Mouse (Mus musculus) C2C12 (cell line): ENCODE data around the gene Bend3. TPM values are rescaled to one million over a fixed set of nuclear protein-coding genes. Genes with fewer than 3 reads are reported as not detected.

Source experiments
- H3K27me3 ChIP-seq: one replicate; pipeline ENCODE4 v1.6.1; 2011; ENCODE audit not compliant: control insufficient read depth, insufficient read depth, insufficient read length
- H3K36me3 ChIP-seq: one replicate; pipeline ENCODE4 v1.6.1; 2011; ENCODE audit not compliant: control insufficient read depth, insufficient read depth
- H3K4me3 ChIP-seq: one replicate; pipeline ENCODE4 v1.5.1; 2011; ENCODE audit warnings: mild to moderate bottlenecking, control low read depth; ENCODE audit not compliant: poor library complexity, insufficient read depth, severe bottlenecking
- H3K79me2 ChIP-seq: one replicate; pipeline ENCODE4 v1.6.1; 2011; ENCODE audit not compliant: control insufficient read depth, insufficient read depth
- H3K79me3 ChIP-seq: one replicate; pipeline ENCODE4 v1.6.1; 2011; ENCODE audit warnings: low read depth, control low read depth
- H3ac ChIP-seq: one replicate; pipeline ENCODE3; 2011; ENCODE audit warnings: low read depth; ENCODE audit not compliant: control insufficient read depth, insufficient read length
- CEBPB ChIP-seq: IDR thresholded peaks from one replicate; pipeline ENCODE4 v1.6.1; 2011; ENCODE audit warnings: low read depth, mild to moderate bottlenecking, control low read depth, moderate library complexity
- CTCF ChIP-seq: IDR thresholded peaks from one replicate; pipeline ENCODE4 v1.5.1; 2011; ENCODE audit not compliant: control insufficient read depth, insufficient read depth, insufficient read length
- FOSL1 ChIP-seq: IDR thresholded peaks from one replicate; pipeline ENCODE4 v1.8.0; 2011; ENCODE audit warnings: mild to moderate bottlenecking, low read length; ENCODE audit not compliant: poor library complexity, insufficient read depth, severe bottlenecking
- MAX ChIP-seq: IDR thresholded peaks from one replicate; pipeline ENCODE4 v1.6.1; 2011; ENCODE audit warnings: mild to moderate bottlenecking, control low read depth
- MYOD1 ChIP-seq: IDR thresholded peaks from one replicate; pipeline ENCODE4 v1.6.1; 2011; ENCODE audit warnings: low read depth; ENCODE audit not compliant: control insufficient read depth, insufficient read length
- MYOG ChIP-seq: IDR thresholded peaks from one replicate; pipeline ENCODE4 v1.6.1; 2011; ENCODE audit not compliant: control insufficient read depth, insufficient read length; ENCODE audit errors: extremely low read depth
- USF1 ChIP-seq: IDR thresholded peaks from one replicate; pipeline ENCODE4 v1.6.1; 2011; ENCODE audit warnings: low read depth, mild to moderate bottlenecking, control low read depth, moderate library complexity
- polyA plus RNA-seq: library from polyadenylated mRNA; unstranded; fragments of >200 nt; fragmentation: generic; extraction: Trizol; gene quantifications from one replicate; pipeline ENCODE4 v1.2.1, GENCODE M21; 2012; ENCODE audit warnings: missing spikeins

Gene Bend3
- polyA plus RNA-seq, 1 experiment: 7.0 TPM

DNA sequence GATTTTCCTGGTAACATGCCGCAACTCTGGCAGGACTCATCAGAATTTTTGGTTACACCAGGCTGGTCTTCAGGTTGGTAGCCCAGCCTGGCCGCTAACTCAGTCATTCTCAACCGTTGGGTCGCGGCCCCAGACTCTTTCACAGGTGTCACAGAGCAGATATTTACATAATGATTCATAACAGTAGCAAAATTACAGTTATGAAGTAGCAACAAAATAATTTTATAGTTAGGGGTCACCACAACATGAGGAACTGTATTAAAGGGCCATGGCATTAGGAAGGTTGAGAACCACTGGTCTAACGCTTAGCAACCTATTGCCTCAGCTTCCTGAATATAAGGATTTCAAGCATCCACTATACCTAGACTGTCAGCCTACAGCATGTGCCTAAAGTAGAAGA, 10.3 kb upstream of the Bend3 start:
- no peaks in the 10 kb centered on the region for H3K27me3 ChIP-seq
- no peak overlapping the region for H3ac ChIP-seq
- no peaks in the 10 kb centered on the region for H3K79me3 ChIP-seq
- H3K79me2 ChIP-seq: no peaks in the 10 kb centered on the region
- TF ChIP-seq FOSL1: no peak
- TF ChIP-seq USF1: no peak
- no peak for TF ChIP-seq CTCF
- TF ChIP-seq MYOG: no peak
- TF ChIP-seq MYOD1: no peak
- no peak for TF ChIP-seq CEBPB
- TF ChIP-seq MAX: no peak
- H3K4me3 ChIP-seq: no peak overlapping the region
- no peaks in the 10 kb centered on the region for H3K36me3 ChIP-seq

DNA sequence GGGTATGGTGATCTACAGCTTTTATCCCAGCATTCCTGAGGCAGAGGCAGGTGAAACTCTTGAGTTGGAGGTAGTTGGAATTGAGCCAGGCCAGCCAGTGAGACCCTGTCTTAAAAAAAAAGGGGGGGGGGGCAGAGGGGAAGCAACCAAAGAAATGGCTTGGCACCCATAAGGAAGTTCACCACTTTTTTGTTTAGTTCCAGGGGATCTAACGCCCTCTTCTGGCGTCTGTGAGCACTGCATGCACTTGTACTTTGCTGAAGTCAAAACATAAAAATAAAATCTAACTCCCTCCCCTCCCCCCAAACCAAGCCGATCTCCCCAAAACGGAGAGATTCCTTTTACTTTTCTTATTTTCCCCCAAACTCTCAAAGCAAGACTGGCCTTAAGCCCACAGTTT, 3.3 kb upstream of the Bend3 start:
- no peak for TF ChIP-seq CTCF
- no peak for TF ChIP-seq USF1
- no peak for TF ChIP-seq CEBPB
- no peak for TF ChIP-seq MAX
- TF ChIP-seq FOSL1: no peak
- no peak for TF ChIP-seq MYOD1
- no peak for TF ChIP-seq MYOG
- Histone ChIP-seq H3K79me2 (peaks cover 6% of the 10 kb centered on the region), H3K27me3 (no peaks in the 10 kb centered on the region)

DNA sequence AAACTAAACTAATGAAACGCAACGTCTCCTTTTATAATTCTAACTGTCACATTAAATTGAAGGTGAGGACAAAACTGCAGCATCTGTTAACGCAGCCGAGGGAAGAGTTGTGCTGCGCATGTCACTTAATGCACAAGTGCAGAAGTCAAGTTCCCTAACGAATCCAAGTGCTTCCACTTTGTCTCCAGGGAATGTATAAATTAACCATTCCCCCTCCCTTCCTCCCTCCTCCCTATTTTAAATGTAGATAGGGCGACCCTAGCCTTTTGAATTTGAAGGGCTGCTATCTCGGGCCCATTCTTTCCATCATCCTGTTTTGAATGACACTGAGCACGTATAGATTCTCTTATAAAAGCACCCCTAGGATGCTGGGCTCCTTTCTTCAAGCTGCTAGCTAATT, 1.2 kb upstream of the Bend3 start:
- no peak overlapping the region for H3K4me3 ChIP-seq
- H3K27me3 ChIP-seq: no peaks in the 10 kb centered on the region
- TF ChIP-seq CTCF: no peak
- no peak for TF ChIP-seq CEBPB
- no peak for TF ChIP-seq MYOD1
- TF ChIP-seq MAX: no peak
- TF ChIP-seq MYOG: no peak
- no peak for TF ChIP-seq FOSL1
- no peak for TF ChIP-seq USF1
- H3K36me3 ChIP-seq: no peaks in the 10 kb centered on the region
- H3K79me2 ChIP-seq: peaks cover 27% of the 10 kb centered on the region
- H3K79me3 ChIP-seq: peaks cover 19% of the 10 kb centered on the region
- no peak overlapping the region for H3ac ChIP-seq

More for the DNA sequence above, 3.3 kb upstream of the Bend3 start:
- H3K36me3 ChIP-seq: no peaks in the 10 kb centered on the region
- H3K4me3 ChIP-seq: no peak overlapping the region
- H3K79me3 ChIP-seq: peaks cover 2% of the 10 kb centered on the region
- no peak overlapping the region for H3ac ChIP-seq

GRCm38 (mm10) chr10:43477865-43478681, 558 bp upstream of the Bend3 start:
- Histone ChIP-seq H3K79me3 (peaks cover 24% of the 10 kb centered on the region), H3K79me2 (peaks cover 33% of the 10 kb centered on the region), H3K4me3 (peak overlapping the region; percentile 55), H3K27me3 (no peaks in the 10 kb centered on the region), H3K36me3 (no peaks in the 10 kb centered on the region), H3ac (peak overlapping the region; percentile 78)
- TF ChIP-seq MYOD1: no peak
- TF ChIP-seq CTCF: no peak
- TF ChIP-seq MAX: no peak
- TF ChIP-seq USF1: no peak
- no peak for TF ChIP-seq FOSL1
- TF ChIP-seq MYOG: no peak
- TF ChIP-seq CEBPB: no peak

GRCm38 (mm10) chr10:43479436-43480157, 966 bp downstream of the Bend3 start:
- TF ChIP-seq FOSL1 (no peak), CEBPB (no peak), MYOD1 (no peak), MYOG (no peak), MAX (peak; percentile 73), USF1 (peak; percentile 43), CTCF (peak; percentile 98)
- peak overlapping the region; percentile 55 for H3K4me3 ChIP-seq
- H3ac ChIP-seq: peak overlapping the region; percentile 78
- H3K79me3 ChIP-seq: peaks cover 38% of the 10 kb centered on the region
- H3K27me3 ChIP-seq: no peaks in the 10 kb centered on the region
- H3K79me2 ChIP-seq: peaks cover 48% of the 10 kb centered on the region
- no peaks in the 10 kb centered on the region for H3K36me3 ChIP-seq
